Mouse (Mus musculus) ES-E14 (cell line): ENCODE measurements around the gene Guca1a.

Source experiments
- HCFC1 ChIP-seq: IDR thresholded peaks from 2 replicates; pipeline ENCODE4 v1.6.1; 2012; ENCODE audit warnings: low read length, inconsistent platforms, borderline replicate concordance; ENCODE audit not compliant: insufficient read depth
- ZNF384 ChIP-seq: IDR thresholded peaks from 2 replicates; pipeline ENCODE4 v1.6.1; 2012; ENCODE audit warnings: low read depth, low read length, inconsistent platforms

DNA sequence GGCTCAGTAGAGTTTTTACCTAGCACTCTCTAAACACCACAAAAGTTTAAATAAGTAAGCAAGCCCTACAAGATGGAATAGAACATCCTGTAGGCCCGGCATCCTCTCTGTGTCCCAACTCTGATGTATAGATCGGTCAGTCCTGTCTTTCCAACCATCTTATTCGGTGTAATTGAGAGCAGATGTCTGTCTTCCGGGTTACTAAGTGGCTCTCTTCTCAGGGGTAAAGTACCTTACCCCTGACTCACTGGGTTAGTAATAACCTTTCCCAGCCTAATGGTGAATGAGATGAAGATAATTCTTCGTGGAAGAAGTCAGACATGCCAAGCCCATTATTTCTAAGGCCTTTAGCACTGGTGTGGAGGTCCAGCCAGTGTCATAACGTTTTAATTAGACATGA is 26.4 kb downstream of the Guca1a start:
- TF ChIP-seq ZNF384 (no peak), HCFC1 (no peak)
